Mouse (Mus musculus) ovary, postnatal 10 days (tissue): ENCODE measurements around the gene Ifngr1.

Experiments
- DNase-seq: peaks from one replicate; pipeline ENCODE4 v3.0.0; 2022; ENCODE audit warnings: low spot score

The Ifngr1 gene

DNA sequence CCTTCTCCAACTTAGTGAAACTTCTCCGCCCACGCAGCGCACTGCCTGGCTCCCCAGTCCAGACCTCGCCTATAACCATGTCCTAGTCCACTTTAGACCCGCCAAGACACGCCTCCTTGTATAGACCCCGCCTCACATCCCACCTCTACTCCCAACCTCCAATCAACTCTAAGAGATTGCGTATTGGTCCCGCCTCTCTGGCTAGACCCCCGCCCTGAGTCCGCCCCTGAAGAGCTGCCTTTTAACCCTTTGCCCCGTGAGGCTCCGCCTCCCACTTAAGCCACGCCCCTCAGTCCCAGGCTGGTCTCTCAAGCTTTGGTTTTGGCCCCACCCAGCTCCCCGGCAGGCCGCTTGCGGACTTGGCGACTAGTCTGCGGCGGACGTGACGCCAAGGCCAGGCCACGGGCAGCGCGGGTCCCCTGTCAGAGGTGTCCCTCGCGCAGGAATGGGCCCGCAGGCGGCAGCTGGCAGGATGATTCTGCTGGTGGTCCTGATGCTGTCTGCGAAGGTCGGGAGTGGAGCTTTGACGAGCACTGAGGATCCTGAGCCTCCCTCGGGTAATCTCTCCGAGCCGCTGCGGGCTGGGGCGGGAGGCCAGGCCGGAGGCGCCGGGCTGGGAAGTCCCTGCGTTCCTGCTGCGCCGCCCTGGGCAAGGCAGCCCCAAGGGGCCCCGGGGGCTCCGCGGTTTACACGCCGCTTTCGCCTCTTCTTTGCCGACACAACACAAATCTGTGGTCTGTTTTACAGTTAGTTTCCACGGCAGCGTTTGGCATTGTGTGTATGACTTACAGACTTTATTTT lies at the start of gene Ifngr1:
Gene Ifngr1, plus strand, starts transcription at position 309 of the 801 bp plus-strand sequence.
- peak; percentile 91 for DNase-seq

DNA sequence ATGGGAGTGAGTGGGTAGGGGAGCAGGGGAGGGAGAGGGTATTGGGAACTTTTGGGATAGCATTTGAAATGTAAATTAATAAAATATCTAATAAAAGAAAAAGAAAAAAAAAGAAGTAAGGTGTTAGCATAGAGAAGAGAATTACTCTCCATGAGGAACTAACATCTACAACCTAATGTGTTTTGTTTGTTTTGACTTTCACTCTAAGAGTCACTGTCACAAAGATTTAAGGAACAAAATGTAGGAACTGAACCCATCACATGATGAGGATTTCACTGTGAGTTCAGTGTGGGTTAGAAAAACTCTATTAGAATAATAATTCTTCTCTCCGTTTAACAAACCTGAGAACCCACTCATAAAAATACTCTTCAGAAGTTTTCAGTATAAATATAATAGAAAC lies 44.9 kb upstream of the Ifngr1 start:
- DNase-seq, result no peak

DNA sequence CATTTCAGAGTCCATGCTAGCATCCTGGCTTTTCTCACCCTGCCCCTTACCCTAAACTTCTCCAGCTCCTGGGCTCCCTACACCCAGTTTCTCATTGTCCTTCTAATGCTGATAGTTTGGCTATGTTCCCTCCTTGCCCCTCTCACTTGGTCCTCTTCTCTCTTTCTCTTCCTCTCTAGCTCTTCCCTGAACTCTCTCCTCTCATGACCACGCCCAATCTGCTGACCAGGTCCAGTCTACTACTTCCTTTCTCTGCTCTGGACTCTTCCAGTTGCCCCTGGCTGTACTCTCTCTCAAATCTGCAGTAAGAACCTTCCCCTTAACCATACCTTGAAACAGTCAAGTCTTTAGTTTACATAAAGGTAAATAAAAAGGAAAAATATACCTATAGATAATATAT lies 43.7 kb upstream of the Ifngr1 start:
- DNase-seq, result no peak

DNA sequence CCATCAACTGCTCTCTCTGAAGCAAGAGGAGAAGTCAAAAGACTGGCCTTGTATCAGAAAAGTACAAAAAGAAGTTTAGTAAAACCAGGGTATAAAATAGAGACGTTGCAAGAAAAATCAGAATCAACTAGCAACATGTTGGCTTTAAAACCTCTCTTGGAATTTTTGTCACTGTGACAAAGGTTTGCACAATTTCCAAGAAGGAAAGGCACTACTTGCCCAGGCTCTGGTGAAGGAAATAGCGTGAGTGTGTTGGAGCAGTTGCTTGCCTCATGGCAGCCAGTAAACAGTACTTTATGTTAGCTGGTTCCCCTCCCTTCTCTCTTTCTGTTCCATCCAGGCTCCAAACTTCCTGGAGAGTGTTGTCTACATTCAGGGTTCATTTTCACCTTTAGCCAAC lies 43.3 kb upstream of the Ifngr1 start:
- DNase-seq, result no peak

DNA sequence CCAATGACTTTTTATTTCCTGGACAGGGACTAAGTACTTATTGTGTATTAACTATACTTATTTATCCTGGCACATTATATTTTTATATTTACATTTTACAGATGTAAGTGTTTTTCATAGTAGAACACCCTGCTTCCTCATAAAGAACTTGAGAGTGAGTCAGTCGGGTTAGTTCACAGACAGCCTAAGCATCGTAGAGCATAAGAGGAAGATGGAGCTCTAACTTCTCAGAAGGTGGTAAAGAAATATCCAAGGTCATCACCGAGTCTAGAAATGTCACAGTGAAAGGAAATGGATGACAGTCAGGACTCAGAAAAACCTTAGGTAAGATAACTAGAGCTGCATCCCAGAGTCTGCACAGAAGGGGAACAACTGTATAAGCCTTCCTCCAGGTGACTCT lies 40.2 kb upstream of the Ifngr1 start:
- DNase-seq, result no peak

DNA sequence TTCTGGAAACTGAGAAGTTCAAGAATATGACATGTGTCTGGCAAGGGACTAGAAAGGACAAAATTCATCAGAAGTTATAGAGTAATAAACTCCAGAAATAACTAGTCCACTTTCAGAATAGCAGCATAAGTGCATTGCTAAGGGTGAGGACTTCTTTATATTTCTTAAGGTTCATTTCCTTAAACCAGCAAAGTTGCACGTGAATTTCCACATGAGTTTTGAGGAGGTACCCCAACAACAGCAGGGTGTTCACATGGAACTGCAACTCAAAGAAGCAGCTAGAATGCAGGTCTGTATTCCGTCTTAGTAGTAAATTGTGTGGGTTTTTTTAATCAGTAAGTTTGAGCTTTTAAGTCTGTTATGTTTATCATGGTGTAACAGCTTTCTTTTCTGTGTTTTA lies 37.9 kb upstream of the Ifngr1 start:
- DNase-seq, result no peak

DNA sequence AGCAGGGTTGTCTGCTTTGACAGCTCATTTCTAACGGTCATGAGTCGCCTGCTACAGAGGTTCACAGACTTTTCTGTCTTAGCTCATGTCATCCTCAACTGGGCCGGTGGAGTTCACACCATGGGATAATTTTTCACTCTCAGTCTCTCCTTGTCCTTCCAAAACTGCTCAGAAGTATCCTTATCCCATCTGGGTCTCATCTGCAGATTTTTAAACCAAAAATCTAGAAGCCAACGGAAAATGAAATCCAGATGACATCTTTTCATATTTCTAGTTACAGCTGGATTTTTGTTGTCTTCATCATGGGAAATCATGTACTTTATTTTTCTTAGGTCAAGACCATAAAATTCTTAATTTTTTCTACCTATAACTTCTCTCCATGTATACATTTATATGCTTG lies 34.1 kb upstream of the Ifngr1 start:
- no peak for DNase-seq

DNA sequence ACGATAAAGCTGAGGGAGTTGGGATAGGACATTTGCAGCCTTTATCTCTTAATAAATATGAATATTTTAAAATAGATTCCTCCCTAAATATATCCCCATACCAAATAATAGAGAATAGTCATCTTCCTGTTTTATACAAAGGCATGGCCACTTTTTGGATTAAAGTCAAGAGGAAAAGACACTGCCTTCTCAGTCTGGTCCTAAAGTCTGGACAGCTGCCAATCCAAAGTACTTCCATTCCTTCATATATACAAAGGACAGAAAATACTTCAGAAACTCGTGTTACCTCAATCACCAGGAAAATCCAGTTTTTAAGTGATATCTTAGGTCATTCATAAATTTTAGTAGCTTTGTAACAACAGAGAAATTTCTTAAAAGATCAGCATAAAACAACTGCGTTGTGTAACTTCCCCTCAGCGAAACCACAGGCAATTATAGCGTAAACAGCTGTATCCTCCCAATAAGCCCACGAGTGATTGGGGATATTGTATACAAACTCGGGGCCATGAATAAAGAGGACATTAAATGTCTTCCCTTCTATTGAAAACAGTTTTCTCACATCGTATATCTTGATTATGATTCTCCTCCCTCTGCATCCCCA lies 32.1 kb upstream of the Ifngr1 start:
- no peak for DNase-seq

DNA sequence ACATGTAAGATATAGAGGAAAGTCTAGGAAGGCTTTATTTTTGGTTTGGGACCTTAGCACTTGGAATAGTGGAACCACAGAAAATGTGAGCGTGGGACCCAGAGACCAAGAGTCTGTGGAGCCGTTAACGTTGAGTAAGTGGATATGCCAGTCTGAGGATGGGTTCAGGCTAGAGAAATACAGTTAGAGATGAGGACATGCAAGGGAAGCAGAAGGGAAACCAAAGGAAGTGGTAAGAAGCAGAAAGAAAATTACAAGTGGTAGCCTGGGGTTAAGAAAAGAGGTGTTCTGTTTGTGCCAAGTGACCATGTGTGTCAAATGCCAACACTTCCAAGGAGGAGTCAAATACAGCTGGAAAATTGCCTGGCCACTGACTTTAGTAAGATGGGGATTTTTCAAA lies 29.2 kb upstream of the Ifngr1 start:
- no peak for DNase-seq

DNA sequence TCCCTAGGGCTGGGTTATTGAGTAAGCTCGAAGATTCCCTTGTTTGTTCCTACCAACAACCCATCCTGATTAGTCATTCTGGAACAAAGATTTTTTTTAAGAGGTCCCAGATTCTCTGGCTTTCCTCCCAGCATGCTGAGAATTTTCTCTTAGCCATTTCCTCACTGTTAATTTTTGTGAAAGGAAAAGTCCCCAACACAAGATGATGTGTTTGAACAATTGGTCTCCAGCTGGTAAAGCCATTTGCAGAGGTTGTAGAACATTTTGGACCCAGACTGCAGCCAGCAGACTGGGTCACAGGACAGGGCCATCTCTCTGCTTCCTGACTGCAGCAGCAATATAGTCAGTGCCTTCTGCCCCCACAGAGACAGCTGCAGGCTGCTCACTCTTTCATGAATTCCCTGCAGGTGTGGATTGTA lies 28.3 kb upstream of the Ifngr1 start:
- DNase-seq, result no peak

DNA sequence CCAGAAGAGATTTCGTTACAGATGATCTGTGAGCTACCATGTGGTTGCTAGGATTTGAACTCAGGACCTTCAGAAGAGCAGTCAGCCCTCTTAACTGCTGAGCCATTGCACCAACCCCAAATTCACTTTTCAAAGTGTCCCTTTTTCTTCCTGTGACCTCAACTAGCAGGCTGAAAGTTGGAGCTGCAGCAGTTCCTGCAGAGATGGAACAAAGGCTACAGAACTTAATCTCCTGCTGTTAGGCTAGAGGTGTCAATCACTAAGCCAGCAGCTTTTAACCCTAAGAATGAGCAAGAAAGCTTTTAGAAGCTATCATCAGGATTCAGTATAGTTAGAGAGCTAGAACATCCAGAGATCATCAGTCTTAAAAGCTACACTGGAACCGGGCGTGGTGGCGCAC lies 24.3 kb upstream of the Ifngr1 start:
- no peak for DNase-seq

DNA sequence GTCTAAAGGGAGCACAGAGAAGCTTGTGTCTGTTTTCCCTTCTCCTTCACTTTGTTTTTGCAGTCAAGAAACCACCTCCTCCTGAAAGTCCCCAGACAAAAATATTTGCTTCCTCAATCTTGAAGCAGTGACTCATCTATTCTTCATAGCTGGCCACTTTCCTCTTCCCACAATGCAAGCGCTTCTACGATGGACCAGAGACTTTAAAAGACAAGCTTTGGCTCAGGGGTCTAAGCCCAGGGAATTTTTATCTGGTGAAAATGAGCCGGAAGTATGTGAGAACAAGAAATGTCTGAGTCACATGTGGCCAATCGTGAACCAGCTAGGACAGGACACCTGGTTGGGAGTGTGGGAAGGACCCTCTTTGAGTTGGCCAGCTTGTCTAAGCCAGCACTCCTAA lies 21.5 kb upstream of the Ifngr1 start:
- DNase-seq, result no peak

DNA sequence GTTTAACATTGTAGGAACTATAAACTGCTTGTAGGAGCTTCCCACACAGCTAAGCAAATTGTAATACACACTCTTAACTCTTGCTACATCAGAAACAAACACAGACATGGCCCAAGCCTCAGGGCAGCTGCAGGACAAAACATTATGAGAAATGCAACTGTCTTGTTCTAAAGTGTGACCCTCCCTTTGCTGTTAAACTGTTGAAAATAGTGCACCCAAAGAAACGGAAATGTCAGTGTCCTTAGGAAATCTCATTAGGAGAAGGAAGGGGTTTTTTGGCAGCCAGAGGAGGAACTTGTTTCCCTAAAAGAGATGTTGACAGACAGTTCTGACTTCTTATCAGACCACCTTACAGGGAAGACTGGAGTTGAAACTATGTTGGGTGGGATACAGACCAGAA lies 21.0 kb upstream of the Ifngr1 start:
- no peak for DNase-seq

DNA sequence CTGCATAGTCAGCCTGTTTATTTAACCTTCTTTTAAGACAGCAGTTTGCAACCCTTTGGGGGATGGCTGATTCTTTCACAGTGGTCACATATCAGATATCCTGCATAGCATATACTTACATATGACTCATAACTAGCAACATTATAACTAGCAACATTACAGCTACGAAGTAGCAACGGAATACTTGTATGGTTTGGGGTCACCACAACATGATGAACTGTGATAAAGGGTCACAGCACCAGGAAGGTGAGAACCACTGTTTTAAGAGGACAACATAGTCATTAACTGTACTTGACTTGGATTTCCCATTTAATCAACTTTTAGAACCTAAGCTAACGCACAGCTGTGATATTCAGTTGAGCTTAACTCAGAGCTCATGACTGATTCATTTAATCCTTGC lies 14.2 kb upstream of the Ifngr1 start:
- DNase-seq, result no peak

DNA sequence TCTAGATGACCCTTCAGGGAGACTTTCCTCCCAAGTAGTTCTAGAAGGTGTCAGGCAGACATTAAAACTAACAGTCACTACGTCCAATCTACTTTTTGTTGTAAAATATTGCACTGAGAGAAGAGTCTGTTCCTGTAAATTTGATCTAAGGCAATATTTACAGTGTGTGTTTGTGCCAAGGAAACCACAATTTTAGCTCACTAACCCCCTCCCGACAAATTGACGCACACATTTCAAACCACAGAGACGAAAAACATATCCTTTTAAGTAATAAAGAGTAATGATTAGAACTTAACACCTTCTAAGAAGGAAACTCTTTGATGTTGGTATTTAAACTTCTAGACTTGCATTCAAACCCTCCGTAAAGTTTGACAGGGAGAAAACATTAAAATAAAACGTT lies 13.7 kb upstream of the Ifngr1 start:
- DNase-seq, result no peak

DNA sequence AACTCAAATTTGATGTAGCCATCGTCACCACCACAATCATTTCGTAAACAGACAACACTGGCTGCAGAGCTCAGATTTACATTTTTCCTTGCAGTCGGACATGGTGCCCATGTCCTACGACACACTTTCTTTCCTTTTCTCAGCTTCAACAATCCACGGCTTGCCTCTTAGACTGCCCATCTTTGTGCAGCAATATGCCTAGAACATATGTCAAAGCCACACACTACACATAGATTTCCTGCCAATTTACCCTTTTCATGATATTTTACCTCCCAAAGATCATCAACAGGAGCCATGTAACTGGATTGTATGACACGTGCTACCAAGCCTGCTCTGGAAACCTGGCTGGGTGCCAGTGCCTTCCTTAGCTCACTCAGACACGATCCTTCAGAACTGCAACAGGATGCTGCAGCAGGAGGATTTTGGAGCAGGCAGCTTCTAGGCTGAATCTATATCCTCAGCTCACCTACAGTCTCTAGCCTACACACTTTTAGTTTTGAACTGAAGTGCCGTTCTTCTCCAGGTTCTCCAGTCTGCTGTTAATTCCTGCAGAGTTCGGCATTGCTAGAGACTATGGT lies 13.3 kb upstream of the Ifngr1 start:
- DNase-seq, result no peak

DNA sequence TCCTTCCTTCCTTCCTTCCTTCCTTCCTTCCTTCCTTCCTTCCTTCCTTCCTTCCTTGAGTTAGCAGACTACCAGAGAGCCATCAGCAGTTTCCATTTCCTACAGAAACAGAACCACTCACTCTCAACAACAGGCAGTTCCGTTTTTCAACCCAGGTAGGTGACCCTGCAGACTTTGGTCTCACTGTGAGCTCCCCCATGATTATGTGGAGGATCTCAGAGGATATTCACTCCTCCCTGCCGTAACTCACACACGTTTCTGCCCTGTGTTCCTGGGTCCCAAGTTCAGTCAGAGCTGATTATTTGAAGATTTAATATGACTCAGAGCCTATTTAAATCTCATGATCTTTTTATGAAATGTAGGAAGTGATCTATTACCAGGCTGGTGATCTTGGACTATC lies 11.1 kb upstream of the Ifngr1 start:
- DNase-seq, result no peak

DNA sequence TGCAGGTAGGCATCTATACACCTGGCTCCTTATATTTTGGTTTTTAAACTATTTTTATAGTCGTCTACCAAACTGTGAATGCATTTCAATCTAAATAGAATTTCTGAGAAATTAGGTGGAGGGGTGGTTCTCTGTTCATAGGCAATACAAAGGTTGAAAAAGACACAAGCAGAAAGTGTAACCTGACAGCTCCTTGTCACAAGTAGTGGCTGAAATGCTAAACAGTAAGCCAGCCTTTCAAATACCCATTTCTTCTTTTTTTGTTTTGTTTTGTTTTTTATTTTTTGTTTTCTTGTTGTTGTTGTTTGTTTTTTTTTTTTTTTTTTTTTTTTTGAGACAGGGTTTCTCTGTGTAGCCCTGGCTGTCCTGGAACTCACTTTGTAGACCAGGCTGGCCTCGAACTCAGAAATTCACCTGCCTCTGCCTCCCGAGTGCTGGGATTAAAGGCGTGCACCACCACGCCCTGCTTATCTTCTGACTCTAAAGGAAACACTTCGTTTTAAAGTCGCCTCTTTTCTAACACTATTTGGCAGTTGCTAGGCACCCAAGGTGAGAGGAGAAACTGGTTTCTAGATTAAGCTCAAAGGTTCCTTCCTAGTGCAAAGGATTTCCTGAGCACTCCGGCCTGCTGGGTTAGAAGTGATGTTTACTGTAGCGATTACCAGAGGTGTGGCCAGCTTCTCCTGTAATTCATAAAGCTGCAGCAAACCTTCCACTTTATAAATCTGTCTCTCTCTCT lies 9.7 kb upstream of the Ifngr1 start:
- DNase-seq, result no peak

DNA sequence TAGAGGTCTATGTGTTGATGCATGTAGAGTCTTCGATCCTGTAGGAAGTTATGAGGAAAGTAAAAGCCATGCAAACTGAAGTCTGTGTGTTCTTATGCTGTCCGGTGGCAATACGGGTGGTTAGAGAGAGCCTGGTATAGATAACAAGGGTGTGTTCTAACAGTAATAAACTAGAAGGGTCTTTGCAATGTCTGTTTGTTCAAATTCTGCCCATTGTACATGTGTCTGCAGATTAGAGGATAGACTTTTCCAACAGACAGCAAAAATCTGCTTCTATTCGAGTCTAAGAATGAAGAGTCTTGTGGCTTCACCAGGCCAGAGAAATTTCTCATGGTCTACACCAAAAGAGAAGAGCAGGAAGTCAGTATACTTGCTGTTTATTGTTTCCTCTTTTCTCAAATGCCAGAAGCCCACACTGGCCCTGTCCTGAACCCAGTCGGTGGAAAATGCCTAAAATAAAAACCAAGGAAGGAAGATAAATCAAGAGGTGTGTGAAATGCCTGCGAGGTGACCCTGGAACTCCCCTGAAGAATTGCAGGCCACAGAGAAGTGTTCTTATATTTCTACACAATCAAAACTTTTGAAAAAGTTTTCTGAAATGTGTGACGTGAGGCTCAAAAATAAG lies 8.8 kb upstream of the Ifngr1 start:
- DNase-seq, result no peak

DNA sequence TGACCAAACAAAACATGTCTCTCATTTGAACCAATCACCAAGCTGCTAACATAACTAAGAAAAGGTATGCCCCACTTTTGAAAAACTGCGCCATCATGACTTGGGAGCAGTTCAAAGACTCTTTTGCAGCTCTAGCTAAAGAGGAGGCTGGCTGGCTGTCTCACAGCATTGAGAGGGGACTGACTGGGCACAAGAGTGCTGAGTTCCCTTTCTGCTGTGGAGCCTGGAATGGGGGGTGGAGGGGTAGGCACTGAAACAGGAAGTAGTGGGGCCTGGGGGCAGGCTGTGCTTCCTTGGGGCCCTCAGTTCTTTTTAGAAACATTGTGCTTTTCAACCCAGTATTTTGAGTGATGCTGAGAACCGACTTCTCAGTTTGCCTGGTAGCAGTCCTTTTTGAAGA lies 7.7 kb upstream of the Ifngr1 start:
- DNase-seq, result no peak

DNA sequence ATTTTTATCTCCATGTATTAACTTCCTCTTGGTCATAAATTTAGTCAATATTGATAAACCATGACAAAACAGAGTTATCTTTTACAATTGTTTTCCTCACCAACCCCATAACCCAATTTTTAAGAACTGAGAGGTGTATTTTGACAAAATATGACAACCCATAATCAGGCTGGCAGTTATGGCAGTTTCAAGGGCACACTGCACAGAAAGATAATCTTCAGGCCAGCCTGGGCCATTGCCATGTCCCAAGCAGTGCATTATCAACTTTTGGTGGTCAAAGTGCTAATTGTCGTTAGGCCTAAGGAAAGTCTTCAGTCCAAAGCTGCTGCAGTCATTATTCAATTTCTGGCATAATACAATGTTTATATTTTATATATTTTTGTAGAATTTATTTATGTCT lies 6.9 kb upstream of the Ifngr1 start:
- DNase-seq, result no peak

DNA sequence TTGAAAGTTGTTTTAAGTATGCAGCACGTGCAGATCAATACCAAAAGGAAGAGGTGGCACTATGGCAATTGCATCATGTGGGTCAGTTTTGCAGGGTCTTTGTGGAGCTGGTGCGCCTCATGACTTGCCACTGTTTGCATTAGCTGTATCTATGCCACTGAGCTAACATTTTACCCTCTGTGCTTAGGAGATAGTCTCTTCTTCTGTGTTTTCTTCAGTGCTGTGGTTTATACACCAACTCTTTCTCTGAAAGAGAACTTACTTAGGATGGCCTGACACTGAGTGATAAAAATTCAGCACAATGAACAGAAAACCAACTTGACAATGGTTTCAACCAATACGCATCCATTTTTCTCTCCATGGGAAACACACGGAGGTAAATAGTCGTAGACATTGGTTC lies 5.9 kb upstream of the Ifngr1 start:
- no peak for DNase-seq

DNA sequence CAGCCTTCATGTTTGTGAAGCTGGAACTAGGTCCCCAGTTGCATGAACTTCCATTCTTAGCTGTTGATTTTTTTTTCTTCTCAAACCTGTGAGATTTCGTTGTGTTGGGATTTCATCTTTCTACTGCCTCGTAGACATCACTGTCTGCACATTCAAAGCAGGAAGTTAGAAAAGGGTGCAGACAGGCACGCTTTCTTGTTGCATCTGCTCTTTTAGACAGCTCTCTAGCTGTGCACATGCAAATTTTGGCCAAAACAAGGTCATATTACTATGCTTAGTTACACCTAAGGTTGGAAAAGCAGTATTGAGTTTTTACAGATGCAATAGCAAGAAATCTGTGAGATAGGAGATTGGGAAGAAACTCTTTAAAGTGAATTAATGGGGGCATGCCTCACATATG lies 4.5 kb upstream of the Ifngr1 start:
- DNase-seq, result no peak
